Mouse (Mus musculus): ENCODE results near the gene Olfr543.

The Olfr543 gene

DNA sequence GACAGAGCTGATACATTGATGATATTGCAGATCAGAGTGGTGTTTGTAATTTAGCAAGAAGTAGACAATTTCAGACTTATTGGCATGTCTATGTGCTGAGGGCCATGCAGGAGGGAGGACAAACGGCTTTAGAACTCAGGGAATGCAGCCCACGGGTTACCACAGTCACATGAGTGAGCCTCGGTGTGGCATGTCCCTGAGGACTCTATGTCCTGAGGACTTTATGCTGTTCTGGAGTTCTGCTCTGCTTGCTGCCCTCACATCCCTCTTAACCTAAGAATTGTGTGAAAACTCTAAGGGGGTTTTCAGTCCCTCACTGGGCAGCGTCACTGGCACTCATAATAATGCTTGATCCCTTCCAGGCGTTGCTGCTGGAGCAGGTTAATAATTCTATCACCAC is 8.8 kb downstream of the Olfr543 start:
- no peak for DNase-seq

DNA sequence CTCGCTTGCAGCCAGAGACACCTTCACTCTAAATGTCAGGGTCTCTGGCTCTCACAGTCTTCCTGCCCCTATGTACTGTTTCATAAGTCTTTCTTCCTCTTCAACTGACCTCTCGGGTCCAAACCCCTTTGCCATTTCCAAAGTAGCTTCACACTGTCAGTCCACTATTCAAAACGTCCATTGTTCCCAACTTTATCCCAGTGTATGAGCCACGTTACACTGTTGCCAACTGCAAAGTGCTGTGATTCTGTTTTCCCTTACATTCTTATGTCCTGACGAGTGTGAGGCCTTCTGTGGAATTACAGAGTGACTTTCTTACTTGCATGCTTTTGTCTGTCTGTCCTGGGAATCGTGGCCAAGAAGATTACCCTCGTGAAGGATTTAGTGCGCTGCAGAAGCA is 13.9 kb downstream of the Olfr543 start:
- no peak for DNase-seq

GRCm38 (mm10) chr7:102458618-102459380 is 22.7 kb downstream of the Olfr543 start:
- DNase-seq, result peak; percentile 24 to 26

GRCm38 (mm10) chr7:102446438-102446837 is 35.0 kb downstream of the Olfr543 start:
- DNase-seq, result no peak

- no peak for DNase-seq
Measured at GRCm38 (mm10) chr7:102444301-102444700, 37.2 kb downstream of the Olfr543 start.

DNA sequence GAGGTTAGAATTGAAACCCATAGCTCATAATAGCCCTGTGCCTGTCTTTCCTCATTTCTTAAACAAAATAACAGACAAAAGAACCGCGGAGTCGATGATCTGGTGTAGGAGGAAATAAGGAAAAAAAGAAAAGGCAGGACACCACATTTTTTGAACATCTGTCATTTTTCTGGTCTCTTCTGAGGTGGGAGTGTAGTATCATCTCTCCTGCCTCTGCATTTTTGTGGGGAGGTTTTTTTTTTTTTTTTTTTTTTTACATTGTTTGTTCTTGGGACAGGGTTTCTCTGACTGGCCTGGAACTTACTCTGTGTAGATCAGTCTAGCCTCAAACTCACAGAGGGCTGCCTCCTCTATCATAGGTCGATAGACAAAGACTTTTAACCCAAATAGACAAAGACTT is 39.0 kb downstream of the Olfr543 start:
- DNase-seq, result no peak

GRCm38 (mm10) chr7:102441657-102442391 is 39.7 kb downstream of the Olfr543 start, which contains the start of gene Rrm1:
Gene Rrm1, plus strand, starts transcription at chr7:102441695.
- peak; percentile 90 to 91 for DNase-seq

DNA sequence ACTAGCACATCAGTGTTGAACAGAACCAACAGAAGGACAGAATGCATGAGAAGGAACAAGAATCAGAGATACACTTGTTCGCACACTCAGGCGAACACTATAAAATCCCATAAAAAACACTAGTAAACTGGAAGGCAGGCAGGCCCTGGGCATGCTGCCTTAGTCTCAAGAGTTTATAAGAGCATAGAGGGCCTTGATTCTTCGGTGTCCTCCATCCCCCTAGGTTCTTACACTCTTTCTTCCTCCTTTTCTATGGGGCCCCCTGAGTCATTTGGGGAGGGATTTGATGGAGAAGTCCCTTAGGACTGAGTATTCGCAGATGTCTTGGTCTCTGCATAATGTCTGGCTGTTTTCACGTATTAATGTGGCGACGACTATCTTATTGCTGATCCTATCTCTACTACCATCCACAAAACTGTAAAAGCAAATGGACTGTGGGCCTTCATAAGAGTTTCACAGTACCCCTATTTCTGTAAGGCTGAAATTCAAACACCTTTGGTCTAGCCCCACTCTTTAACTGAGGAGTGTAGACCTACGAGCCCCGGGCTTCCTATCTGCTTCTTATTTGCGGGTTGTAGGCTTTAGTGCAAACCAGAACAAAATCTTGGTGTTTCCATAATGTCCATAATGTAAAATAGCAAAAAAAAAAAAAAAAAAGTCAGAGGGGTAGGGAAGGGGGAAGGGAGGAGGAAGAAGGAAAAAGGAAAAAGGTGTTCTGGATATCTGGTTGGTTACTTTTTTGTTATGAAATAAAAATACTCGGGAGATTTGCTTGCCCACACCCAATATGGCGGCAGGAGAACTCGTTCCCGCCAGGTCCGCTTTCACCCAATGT is 40.4 kb downstream of the Olfr543 start:
- no peak for DNase-seq

DNA sequence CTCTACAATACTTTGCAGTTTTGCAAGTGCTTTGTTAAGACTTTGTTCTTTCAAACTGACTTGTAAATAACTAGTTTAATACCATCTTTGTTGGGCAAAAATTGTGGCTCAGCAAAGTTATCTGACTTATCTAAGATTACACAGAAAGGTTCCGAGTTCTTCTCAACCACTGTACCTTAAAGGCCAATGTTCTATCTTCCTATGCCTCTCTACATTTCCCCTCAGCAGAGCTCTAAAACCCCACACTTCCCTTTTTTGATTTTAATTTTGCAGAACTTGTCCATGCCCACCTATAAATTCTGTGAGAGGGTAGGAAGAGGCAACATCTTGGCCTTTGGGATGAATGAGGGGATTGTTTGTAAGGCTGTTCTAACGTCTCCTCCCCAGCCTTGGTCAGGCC is 47.1 kb downstream of the Olfr543 start:
- DNase-seq, result no peak
